Mouse (Mus musculus): ENCODE measurements around the gene Krt83. TPM values are rescaled to one million over a fixed set of nuclear protein-coding genes. Genes with fewer than 3 reads are reported as not detected.
A peak's percentile ranks its signal among the peaks of the same experiment; 100 is the strongest.

Krt83 gene
- polyA plus RNA-seq, 1 experiment: 0.08 TPM

DNA sequence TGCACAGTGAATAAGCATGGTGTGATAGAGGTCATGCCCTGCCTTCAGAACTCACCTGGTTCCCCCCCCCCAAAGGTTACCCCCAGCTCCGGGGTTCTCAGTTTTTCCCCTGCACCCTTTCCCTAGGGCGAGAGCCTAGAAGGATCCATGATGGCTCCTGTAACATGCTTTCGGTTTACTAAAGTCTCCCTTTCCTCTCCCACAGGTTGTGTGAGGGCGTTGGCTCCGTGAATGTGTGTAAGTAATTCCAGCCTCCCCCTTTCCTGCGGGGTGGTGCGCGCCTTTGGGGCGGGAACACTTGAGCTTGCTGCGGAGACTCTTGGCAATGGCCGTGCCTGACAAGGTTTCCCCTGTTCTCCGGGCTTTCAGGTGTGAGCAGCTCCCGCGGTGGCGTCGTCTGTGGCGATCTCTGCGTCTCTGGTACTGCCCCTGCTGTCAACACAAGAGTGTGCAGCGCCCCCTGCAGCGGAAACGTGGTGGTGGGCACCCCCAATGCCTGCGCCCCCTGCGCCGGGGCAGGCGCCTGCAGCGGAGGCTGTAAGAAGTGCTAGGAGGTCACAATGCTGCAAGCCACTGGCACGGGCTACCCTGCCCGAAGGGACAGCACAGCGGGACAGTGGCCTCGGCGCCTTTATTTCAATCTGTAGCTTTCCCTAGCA lies 12.2 kb downstream of the Krt83 start:
- WGBS: 8% methylated on average over 31 of the region's 31 CpGs
- H3K27me3 ChIP-seq (replicated peaks; ENCODE audit: control insufficient read depth, insufficient read depth, low read length): no peaks in the 10 kb centered on the region
- DNase-seq: peak; percentile 21

DNA sequence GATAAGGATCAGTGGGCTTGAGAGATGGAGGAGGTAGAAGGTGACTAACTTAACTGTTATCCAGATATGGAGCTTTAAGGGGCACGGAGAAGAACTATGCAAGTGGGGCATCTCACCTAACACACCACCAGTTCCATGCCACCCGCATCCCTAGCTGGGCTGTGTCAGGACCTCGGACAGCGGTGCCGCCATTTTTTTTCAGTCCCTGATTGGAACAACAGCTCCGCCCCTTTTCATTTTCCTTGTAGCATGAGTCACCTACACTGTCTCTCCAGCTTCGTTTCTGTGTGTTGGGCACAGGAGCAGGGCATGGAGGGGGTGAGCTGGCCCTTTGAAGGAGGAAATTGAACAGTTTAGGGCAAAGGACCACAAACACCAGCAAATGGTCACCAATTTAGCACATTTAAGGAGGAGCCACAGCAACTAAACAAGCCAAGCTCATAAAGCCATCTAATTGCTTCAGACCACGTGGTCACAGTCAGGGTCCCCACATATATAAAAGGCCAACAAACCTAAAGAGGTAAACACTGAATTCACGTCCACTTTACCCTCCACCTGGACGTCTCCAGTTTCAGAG lies 18.3 kb downstream of the Krt83 start, which contains the start of gene Krt86:
Gene Krt86, plus strand, starts transcription at position 527 of the 577 bp plus-strand sequence.
- no peak for TF ChIP-seq POLR2A (IDR thresholded peaks at IDR 0.05; ENCODE audit: low read depth, low read length)
- no peak for TF ChIP-seq CTCF (conservative IDR thresholded peaks at IDR 0.05; ENCODE audit: insufficient read depth, insufficient read length, low read depth, low read length)
- Histone ChIP-seq H3K4me1 (ENCODE audit: control insufficient read depth, insufficient read depth, low read length) (no peaks in the 10 kb centered on the region), H3K36me3 (ENCODE audit: control insufficient read depth, insufficient read depth, low read length) (no peaks in the 10 kb centered on the region), H3K27ac (ENCODE audit: insufficient read depth, low read depth, low read length) (no peak within 1 kb of the TSS), H3K27me3 (replicated peaks; ENCODE audit: control insufficient read depth, insufficient read depth, low read length) (no peaks in the 10 kb centered on the region), H3K4me3 (ENCODE audit: insufficient read depth, low read depth, low read length) (no peak within 1 kb of the TSS)
- no peak for DNase-seq
- 13% methylated on average over 10 of the region's 10 CpGs for WGBS

More for the DNA sequence above, 12.2 kb downstream of the Krt83 start:
- Histone ChIP-seq H3K27ac (ENCODE audit: insufficient read depth, low read depth, low read length) (no peak overlapping the region), H3K4me3 (ENCODE audit: insufficient read depth, low read depth, low read length) (no peak overlapping the region), H3K4me1 (ENCODE audit: control insufficient read depth, insufficient read depth, low read length) (no peaks in the 10 kb centered on the region), H3K36me3 (ENCODE audit: control insufficient read depth, insufficient read depth, low read length) (no peaks in the 10 kb centered on the region)
- TF ChIP-seq POLR2A (IDR thresholded peaks at IDR 0.05; ENCODE audit: low read depth, low read length) (no peak), CTCF (conservative IDR thresholded peaks at IDR 0.05; ENCODE audit: insufficient read depth, insufficient read length, low read depth, low read length) (no peak; the same call in 1 of the 2 replicates)

DNA sequence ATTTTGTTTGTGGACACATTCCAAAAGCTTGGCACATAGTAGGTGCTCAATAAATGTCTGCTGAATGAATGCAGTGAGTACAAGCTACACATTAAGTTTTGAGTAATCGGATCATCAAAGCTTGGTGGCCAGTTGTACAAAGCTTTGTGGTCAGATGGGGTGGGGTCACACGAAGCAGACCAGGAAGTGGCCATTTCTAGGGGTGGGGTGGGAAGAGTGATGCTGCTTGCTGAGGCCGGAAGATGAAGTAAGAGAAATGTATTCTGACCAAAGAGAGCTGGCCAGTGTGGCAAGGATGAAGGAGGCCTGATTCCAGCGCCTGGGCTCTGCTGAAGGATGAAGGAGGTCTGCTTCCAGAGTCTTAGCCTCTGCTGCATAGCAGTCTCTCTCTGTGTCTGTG lies 22.2 kb downstream of the Krt83 start:
- TF ChIP-seq CTCF (conservative IDR thresholded peaks at IDR 0.05; ENCODE audit: insufficient read depth, insufficient read length, low read depth, low read length): no peak
- H3K4me1 ChIP-seq (ENCODE audit: control insufficient read depth, insufficient read depth, low read length): no peaks in the 10 kb centered on the region
- no peaks in the 10 kb centered on the region for H3K36me3 ChIP-seq (ENCODE audit: control insufficient read depth, insufficient read depth, low read length)
- no peaks in the 10 kb centered on the region for H3K27me3 ChIP-seq (replicated peaks; ENCODE audit: control insufficient read depth, insufficient read depth, low read length)
- WGBS: 87% methylated on average over 4 of the region's 4 CpGs
- no peak for DNase-seq
- H3K27ac ChIP-seq (ENCODE audit: insufficient read depth, low read depth, low read length): no peak overlapping the region
- H3K4me3 ChIP-seq (ENCODE audit: insufficient read depth, low read depth, low read length): no peak overlapping the region

DNA sequence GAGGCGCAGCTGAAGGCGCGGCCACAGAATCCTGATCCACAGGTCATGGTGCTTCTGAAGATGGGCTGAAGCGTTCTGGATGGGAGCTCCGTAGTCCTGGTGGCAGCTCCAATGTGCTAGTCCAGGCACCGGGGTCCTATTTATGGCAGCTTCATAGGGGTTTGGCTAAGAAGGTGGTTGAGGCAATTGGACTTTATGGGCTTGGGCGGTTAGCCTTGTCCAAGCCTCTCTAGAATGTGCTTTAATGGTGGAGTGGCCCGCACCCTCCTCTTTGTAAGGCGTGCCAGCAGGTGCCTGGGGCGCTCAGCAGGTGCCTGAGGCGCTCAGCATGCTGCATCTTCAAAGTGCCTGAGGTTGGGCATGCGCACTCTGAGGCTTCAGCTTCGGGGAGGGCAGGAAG lies 27.7 kb downstream of the Krt83 start, which contains the start of gene Krt81:
Gene Krt81, minus strand, starts transcription at position 101 of the 400 bp plus-strand sequence.
- no peak for DNase-seq
- WGBS: 83% methylated on average over 13 of the region's 13 CpGs
- Histone ChIP-seq H3K27ac (ENCODE audit: insufficient read depth, low read depth, low read length) (no peak within 1 kb of the TSS), H3K36me3 (ENCODE audit: control insufficient read depth, insufficient read depth, low read length) (no peaks in the 10 kb centered on the region), H3K27me3 (replicated peaks; ENCODE audit: control insufficient read depth, insufficient read depth, low read length) (no peaks in the 10 kb centered on the region), H3K4me1 (ENCODE audit: control insufficient read depth, insufficient read depth, low read length) (no peaks in the 10 kb centered on the region), H3K4me3 (ENCODE audit: insufficient read depth, low read depth, low read length) (no peak within 1 kb of the TSS)
- no peak for TF ChIP-seq POLR2A (IDR thresholded peaks at IDR 0.05; ENCODE audit: low read depth, low read length)
- no peak for TF ChIP-seq CTCF (conservative IDR thresholded peaks at IDR 0.05; ENCODE audit: insufficient read depth, insufficient read length, low read depth, low read length)

DNA sequence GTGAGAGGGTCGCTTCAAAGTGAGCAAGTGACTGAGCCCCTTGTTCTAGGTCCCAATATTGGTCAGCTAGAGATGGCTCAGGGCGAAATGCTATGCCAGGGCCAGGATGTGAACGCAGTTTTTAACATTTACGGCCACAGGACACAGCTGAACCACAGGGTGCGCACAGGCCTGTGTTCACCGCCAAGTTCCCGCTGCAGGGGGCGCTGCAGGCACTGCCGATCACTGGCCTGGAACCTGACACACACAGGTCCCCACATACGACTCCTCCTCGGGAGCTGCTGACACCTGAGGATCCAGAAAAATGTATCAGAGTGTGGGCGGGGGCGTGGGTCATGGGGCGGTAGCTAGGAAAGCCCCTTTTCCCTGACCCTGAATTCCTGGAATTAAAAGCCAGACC lies 32.0 kb downstream of the Krt83 start:
- 75% methylated on average over 14 of the region's 14 CpGs for WGBS
- H3K36me3 ChIP-seq (ENCODE audit: control insufficient read depth, insufficient read depth, low read length): no peaks in the 10 kb centered on the region
- H3K27ac ChIP-seq (ENCODE audit: insufficient read depth, low read depth, low read length): no peak overlapping the region
- no peak overlapping the region for H3K4me3 ChIP-seq (ENCODE audit: insufficient read depth, low read depth, low read length)
- no peaks in the 10 kb centered on the region for H3K4me1 ChIP-seq (ENCODE audit: control insufficient read depth, insufficient read depth, low read length)
- no peaks in the 10 kb centered on the region for H3K27me3 ChIP-seq (replicated peaks; ENCODE audit: control insufficient read depth, insufficient read depth, low read length)
- no peak for DNase-seq
- TF ChIP-seq POLR2A (IDR thresholded peaks at IDR 0.05; ENCODE audit: low read depth, low read length) (no peak), CTCF (conservative IDR thresholded peaks at IDR 0.05; ENCODE audit: insufficient read depth, insufficient read length, low read depth, low read length) (no peak)

DNA sequence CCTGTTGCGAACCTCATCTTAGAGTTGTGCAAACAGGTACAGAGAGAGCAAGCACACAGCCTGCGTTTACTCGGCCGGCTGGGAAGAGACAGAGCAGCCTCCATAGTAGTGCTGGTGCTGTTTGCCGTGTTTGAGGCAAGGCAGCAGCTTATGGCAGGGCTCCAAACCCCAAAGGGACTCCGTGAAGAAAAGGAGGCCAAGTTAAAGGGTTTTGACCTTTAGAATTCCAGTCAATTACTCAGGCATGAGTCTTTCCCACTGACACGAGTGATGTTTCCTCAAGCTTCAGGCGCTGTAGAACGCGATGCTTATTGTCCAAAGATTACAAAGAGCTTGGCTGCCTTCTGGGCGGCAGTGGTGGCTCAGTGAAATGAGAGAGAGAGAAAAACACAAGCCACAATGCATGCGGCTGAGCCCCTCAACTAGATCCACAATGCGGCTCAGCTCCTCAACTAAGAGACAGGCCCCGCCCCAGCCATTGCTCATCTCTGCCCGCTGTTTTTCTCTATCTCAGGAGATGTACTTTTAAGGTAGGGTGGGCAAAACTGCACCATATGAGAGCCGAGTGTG lies 32.9 kb downstream of the Krt83 start:
- WGBS: 43% methylated on average over 16 of the region's 16 CpGs
- H3K27ac ChIP-seq (ENCODE audit: insufficient read depth, low read depth, low read length): no peak overlapping the region
- peak; percentile 47 for DNase-seq

DNA sequence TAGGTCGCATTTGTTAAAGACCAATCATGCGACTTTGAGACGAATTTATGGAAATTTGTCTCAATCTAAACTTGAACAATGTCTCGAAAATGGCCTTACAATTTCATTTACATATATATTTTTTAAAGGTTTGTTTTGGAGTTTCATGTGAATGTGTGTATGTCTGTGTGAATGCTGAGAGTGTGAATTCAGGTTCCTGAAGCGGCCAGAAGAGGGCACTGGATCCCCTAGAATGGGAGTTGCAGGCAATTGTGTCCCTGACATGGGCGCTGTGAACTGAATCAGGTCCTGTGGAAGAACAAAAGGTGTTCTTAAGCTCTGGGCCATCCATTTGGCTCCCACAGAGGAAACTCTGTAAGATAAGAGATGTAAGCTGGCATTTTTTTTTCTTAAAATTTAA lies 35.4 kb downstream of the Krt83 start:
- Histone ChIP-seq H3K27ac (ENCODE audit: insufficient read depth, low read depth, low read length) (no peak overlapping the region), H3K4me1 (ENCODE audit: control insufficient read depth, insufficient read depth, low read length) (no peaks in the 10 kb centered on the region), H3K27me3 (replicated peaks; ENCODE audit: control insufficient read depth, insufficient read depth, low read length) (no peaks in the 10 kb centered on the region), H3K4me3 (ENCODE audit: insufficient read depth, low read depth, low read length) (no peak overlapping the region), H3K36me3 (ENCODE audit: control insufficient read depth, insufficient read depth, low read length) (no peaks in the 10 kb centered on the region)
- no peak for DNase-seq
- TF ChIP-seq CTCF (conservative IDR thresholded peaks at IDR 0.05; ENCODE audit: insufficient read depth, insufficient read length, low read depth, low read length) (no peak), POLR2A (IDR thresholded peaks at IDR 0.05; ENCODE audit: low read depth, low read length) (no peak)
- 93% methylated on average over 6 of the region's 6 CpGs for WGBS

More for the DNA sequence above, 32.9 kb downstream of the Krt83 start:
- Histone ChIP-seq H3K4me3 (ENCODE audit: insufficient read depth, low read depth, low read length) (no peak overlapping the region), H3K4me1 (ENCODE audit: control insufficient read depth, insufficient read depth, low read length) (no peaks in the 10 kb centered on the region), H3K36me3 (ENCODE audit: control insufficient read depth, insufficient read depth, low read length) (no peaks in the 10 kb centered on the region), H3K27me3 (replicated peaks; ENCODE audit: control insufficient read depth, insufficient read depth, low read length) (no peaks in the 10 kb centered on the region)
- TF ChIP-seq CTCF (conservative IDR thresholded peaks at IDR 0.05; ENCODE audit: insufficient read depth, insufficient read length, low read depth, low read length) (no peak), POLR2A (IDR thresholded peaks at IDR 0.05; ENCODE audit: low read depth, low read length) (no peak)

All from kidney, adult 2 months (tissue).